Mouse (Mus musculus) heart, adult 11 months (tissue): Measurements from ENCODE around the gene Gm17018.
A peak's percentile ranks its signal among the peaks of the same experiment; 100 is the strongest.

Experiments used
- DNase-seq: peaks from one replicate; pipeline ENCODE4 v3.0.0; 2022

Gm17018 gene

DNA sequence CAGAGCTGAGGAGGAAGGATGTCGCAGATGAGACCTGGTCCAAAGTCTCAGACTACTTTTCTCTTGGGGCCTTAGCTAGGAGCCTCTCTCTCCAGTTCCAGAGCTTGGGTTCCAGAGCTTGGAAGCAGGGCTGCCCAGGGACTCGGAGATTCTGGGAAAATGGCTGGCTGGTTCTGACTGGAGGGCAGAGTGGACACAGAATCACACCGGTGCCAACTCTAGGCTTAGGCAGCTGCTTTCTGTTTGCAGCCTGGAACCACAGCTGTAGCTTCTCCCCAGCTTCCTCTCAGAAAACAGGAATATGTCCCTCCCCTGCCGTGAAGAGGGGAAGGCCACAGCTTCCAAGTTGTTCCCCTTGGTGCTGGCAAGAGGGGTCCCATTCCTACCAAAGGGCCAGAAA lies 10.5 kb upstream of the Gm17018 start:
- DNase-seq = peak; percentile 80

DNA sequence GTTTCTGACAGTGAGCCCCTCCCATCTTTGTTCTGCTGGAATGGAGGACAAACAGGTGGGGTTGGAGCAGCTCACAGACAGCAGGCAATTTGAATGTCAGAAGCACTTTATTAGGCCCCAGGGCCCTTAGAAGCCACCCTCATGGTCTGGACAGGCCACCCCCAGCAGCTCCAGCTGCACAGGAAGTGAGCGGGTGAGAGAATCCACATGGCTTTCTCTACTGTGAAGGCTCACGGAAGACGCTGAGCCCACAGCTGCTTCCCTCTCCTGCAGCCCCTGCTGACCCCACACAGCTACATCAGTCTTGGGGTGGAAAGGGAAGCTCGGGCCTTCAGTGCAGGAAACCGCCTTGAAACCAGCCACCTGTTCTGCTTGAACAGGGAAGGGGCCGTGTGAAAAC lies 8.2 kb upstream of the Gm17018 start:
- no peak for DNase-seq

DNA sequence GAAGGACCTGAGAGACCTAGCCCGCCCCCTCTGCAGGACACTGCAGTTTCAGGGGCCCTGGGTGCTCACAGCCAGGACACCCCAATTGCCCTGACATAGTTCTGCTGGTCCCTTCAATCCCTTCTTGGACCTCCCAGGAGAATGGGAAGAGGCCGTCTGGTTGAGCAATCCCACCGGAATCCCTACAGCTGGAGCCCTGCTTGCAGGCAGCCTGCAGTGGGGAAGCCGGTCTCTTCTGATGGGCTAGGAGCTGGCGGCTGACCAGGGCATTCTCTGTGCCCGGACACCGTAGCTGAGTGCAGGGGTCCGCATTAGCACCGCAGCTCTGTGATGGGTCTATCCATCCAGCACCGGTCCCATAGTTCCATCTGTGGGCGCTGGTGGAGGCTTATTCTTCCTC lies 6.3 kb upstream of the Gm17018 start:
- DNase-seq = no peak

DNA sequence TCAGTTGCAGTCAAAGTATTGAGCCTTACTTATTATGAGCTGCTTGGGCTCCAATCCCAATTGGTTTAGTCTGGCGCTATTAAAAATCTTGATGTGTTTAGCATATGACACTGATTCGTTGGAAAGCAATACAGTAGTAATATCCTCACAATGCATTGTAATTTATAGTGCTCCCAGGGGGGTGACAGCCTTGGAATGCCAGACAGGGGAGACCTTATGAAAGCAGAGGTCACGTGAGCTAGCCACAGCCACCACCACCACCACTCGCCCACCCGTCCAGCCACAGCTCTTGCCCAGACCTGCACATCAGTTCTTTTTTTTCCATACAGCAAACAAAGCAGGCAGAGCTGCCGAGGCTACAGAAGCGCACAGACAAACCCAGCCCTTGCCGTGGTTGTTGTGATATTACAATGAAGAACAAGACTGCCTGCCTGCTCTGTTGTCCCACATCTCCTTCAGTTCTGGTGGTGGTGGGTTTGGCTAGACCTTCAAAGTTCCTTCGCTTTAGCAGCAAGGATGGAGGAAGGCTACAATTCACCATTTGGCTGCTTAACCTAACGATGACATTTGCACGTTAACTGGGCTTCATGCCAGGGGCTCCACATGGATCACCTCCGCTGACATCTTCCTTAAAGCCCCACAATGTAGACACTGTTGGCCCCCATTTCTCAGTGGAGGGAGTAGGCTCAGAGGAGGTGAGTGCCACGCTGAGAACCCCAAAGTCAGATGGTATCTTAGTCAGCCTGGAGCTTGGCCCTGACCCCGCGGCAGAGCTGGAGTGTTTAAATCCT lies 5.7 kb downstream of the Gm17018 start:
- DNase-seq = no peak

DNA sequence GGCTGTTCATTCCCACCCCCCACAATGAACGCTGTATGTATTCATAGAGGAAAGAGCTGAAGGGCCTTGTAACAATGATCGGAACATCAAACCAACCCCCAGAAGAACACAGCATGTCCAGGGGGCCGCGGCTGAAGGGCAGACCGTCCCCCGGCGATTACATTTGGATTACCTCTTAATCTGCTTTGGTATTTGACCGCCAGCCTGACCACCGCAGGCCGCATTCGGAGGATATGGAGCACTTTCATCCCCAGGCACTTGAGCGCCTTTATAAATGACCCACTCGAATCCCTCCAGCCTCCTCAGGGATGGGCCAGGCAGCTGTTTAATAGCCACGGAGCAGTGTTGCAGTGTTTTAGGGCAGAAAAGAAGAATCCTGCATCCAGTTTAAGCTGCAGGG lies 7.0 kb downstream of the Gm17018 start:
- no peak for DNase-seq

DNA sequence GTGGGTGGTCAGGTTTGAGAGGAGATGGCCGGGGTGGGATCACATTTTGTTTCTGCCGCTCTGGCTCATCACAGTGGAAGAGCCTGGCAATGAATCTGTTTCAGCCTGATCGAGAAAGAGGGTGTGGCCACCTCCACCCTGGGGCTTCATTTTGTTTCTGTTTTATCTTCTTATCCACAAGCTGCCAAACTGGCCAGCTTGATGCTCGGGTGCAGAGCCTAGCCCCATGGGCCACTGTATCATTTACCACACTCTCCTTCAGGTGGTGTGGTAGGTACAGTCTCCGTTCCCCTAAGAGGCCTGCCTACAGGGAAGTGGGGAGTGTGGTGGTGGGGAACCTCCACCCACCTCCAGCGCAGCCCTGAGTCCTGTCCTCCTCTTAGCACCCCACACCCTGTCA lies 12.6 kb downstream of the Gm17018 start:
- DNase-seq = no peak

DNA sequence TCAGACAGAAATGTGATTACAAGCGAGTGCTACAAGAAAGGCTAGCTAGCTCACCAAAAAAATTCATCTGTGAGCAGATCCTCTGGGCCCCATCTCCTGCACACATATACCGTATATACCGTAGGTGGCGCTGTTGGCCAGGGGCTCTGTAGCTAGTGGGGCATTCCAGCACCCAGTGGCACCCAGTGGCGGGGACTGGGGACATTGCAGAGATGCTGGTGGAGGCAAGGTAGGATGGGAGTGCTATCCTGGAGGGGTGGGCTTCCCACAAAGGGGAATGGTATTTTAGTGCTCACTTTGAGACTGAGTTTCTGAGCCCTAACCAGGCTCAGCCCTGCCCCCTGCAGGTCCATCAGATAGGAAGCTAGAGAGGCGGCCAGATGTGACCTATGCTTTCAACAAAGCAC lies 13.4 kb downstream of the Gm17018 start:
- DNase-seq = peak; percentile 98

DNA sequence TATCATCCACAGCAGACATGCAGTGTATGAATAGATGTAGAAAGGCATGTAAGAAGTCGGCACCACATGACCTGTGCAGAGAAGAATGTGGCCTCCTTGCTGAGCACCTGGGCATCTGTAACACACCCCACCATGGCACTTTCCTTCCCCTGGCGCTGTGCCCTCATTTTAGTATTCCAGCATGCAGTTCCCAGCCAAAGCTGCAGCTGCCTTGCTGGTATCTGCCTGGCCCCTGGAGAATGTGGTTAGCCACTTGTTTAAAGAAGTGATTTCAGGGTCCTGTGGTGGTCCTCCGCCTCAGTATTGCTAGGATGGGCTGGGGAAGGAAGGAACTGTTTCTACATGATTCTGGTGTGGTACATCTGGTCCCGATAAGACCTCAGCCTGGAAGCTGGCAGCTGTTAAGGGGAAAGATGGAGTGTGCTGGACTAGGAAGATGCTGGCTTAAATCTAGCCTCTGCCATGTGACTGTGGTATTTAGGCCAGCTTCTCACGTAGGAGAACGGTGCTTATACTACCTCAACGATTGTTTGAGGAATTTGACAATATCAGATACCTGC lies 14.0 kb downstream of the Gm17018 start:
- DNase-seq = no peak

DNA sequence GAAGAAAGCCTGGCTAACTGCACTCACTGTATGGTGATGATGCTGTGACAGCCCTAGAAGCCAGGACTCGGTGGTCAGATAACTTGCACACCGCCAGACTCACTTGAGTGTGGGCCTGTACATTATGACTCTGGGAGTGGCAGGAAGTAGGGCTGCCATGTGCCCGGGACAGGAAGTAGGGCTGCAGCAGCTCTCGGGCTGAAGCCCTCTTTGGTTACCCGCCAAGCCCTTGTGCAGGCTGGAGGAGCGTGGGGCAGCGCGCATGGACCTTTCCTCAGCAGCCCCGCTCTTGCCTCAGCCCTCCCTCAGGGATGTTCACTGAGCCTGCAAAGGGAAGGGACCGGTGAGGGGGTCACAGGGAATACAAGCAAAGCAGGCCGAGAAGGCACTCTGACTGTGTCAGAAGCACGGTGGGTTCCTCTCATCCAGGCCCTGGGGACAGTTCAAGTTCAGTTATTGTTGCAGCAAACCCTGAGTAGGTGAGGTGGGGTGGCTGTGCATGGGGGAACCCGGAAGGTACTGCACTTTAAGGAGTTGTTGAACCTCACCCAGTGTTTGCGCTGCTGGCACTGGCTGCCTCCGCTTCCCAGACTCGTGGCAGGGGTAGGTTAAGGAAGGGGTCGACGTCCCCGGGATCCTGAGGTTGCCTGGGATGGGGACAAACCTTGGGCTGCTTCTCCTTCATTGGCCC lies 14.7 kb downstream of the Gm17018 start:
- DNase-seq = peak; percentile 94

DNA sequence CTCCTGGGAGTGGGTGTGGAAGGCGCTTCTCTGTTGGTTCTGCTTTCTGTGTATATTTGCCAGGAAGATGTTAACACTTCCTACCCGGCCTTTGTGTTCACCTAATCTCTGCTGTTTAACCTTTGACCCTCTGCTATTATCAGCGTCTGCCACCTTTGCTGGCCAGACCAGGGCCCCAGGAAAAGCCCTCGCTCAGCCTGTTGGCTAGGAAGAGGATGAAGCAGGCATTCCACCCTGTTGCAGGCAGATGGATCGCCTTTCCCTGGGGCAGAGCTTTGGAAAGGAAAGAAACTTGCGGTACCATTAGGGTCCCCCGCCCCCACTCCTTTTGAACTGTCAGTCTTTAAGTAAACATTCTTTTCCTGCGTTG lies 15.2 kb downstream of the Gm17018 start:
- DNase-seq = peak; percentile 95

DNA sequence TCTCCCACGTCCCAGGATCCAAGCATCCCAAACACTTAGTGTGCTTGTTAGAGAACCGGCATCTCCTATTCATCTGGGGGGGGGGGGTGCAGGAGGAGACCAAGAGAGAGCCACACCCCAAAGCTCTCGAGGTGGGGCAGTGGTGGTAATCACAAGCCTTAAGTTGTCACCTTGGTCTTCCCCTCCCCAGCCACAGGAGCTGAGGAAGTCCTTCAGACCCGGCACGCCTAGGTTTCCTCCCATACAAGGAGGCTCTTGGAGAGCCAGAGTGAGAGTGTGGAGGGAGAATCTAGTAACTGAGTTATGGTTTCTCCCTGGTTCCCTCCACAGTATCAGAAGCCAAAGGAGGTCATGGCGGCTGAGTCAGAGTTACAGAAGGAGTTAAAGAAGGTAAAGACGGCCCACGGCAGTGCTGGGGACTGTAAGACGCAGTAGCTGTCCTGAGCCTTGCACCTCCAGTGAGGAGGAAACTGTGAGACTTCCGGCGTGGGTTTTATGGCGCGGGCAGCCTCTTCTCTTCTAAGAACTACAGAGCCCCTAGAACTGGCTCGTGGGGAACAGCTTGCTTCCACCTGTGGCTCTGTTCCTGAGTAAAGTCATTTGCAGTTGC lies 16.8 kb downstream of the Gm17018 start:
- no peak for DNase-seq

DNA sequence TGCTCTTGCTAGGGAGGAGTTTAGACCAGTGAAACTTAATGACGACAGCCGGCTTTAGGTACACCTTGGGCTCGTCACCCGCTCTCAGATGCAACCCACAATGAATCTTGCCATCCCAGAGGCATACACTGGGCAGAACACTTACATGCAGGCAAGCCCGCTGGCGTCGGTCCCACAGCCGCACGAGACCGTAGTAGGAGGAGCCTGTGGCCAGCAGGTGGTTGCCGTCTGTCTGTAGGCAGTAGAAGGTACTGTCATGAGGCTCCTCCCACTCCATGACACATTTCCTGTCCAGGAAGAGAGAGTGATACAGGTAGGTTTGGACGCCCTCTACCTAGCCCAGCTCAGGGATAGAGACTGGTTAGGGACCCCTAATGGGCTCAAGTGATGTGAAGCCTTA lies 18.6 kb downstream of the Gm17018 start:
- DNase-seq = no peak

DNA sequence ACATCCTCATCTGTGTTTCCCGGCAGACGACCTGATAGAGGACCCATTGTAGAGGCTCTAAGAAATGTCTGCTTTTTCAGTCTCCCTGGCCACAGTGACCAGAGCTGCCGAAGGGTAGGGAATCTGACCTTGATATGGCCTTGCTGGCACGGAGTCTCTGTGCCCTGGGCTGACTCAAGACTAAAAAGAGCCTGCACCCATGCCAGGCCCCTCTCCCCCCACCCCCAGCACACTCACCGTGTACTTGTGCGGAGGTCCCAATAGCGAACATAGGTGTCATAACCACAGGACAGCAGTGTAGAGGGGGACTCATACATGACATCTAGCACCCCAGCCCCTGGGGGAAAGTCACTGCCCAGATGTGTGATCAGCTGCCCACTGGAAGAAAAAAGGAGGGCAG lies 19.0 kb downstream of the Gm17018 start:
- peak; percentile 94 for DNase-seq

DNA sequence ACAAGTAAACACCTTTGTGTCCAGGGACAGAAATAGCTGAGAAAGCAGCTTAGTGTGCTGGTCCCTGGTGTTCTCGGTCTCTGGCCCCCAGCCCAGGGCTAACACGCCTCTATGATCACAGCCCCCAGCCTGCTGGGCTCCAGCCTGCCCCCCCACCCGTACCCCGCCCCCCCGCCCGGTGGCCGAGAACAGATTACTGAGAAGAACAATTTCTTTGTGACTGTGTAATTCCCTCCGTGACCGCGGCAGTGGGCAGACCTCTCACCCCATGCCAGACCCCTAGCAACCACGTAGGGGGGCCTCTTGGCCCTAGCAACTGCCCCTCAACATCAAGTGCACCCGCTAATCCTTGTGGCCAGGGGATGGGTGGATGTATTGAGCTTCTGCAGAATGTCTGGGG lies 19.8 kb downstream of the Gm17018 start:
- DNase-seq = peak; percentile 92

DNA sequence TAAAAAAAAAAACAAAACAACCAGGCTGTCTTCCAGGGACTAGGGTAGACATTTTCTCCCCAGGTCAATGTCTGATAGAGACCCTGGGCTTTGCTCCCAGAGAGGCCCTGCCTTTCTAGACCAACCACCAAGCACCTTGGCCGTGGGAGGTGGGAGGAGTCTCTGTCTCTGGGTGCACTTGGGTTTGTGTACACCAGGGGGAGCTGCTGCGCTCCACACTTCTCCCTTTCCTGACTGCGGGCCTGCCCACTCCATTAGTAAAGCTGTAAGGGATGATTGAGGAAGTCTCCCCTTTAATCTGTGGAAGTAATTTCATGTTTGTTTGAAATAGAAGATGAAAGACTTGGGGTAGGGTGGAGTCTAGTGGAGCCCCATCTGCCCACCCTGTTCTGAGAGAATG lies 20.8 kb downstream of the Gm17018 start:
- DNase-seq = peak; percentile 93

DNA sequence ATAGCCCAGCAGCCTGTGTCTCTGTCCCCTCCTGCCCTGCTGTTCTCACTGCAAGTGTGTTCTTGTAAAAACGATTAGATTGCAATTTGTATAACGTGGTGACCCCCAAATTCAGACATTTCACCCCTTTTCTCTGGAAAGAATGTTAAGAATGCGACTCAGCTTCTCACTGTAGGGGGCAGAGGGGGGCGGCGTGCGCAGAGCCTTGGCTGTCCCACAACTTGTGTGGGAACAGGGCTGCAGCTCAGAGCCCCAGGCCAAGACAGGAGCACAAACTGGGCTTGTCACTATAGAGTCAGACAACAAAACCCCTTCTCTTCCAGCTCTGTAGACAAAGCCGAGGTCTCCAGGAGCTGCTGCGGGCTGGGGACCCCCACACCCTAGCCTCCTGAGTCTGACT lies 21.7 kb downstream of the Gm17018 start:
- DNase-seq = no peak

DNA sequence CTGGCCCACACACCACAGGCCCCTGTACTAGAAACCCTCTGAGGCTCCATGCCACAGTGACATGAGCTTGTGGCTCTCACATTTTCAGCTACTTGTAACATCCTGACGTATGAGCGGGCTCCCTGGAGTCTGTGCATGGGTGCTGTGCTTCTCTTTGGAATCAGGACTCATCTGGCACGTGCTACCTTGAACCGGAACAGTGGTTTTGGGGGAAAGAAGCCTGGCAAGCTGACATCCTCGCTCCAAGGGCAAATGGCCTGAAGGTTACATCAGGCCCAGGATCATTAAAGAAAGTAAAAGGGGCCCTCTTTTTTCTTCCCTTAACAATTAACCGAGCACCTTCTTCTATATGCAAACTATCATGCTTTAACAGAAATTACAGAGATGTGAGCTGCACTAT lies 22.7 kb downstream of the Gm17018 start:
- DNase-seq = no peak

DNA sequence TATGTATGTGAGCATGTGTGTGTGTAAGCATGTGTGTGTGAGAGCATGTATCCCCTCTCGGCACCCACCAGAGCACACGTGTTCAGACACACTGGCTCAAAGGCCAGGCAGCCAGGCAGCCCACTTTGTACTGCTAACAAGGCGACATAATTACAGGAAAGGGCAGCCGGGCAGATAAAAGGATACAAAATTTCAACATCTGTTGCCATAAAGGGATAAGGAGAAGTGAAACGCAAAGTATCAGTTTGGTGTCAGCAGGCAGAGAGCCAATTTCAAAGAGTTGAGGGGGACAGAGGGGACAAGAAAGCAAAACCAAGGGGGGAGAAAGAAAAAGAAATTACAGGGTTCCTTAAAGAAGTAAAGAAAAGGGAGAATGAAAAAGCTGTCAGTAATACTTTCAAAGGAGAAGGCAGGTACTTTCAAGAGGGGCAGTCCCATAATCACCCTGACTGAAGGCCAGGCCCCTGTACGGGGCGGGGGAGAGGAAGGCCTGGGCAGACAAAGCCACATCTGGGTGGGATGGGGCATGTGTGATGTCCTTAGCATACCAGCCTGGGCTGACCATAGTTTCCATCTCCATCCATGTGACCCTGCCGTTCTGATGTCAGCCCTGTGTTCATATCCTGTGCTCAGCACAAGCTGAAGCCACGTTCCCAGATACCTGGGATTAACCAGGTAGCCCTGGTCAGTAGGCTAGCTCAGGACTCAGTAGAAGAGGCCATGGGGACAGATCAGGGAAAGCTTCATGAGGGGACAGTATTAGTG lies 24.6 kb downstream of the Gm17018 start:
- DNase-seq = peak; percentile 91

DNA sequence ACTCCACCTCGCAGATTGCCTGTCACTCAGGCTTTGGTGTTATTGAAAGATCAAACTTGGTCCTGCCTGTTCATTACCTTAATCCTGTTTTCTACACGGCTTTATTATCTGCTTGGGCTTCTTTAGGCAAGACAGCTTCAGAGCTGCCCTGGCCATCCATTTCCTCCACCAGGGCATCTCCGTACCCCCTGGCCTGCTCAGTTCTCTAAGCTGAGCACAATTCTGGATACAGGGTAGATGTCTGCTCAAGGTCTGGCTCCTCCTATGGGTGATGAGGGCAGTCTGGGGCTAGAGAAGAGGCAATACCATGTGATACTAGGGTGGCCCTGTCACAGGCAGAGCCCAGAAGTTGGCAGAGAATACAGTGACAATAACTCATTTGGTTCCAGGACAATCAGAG lies 26.4 kb downstream of the Gm17018 start:
- DNase-seq = peak; percentile 90

DNA sequence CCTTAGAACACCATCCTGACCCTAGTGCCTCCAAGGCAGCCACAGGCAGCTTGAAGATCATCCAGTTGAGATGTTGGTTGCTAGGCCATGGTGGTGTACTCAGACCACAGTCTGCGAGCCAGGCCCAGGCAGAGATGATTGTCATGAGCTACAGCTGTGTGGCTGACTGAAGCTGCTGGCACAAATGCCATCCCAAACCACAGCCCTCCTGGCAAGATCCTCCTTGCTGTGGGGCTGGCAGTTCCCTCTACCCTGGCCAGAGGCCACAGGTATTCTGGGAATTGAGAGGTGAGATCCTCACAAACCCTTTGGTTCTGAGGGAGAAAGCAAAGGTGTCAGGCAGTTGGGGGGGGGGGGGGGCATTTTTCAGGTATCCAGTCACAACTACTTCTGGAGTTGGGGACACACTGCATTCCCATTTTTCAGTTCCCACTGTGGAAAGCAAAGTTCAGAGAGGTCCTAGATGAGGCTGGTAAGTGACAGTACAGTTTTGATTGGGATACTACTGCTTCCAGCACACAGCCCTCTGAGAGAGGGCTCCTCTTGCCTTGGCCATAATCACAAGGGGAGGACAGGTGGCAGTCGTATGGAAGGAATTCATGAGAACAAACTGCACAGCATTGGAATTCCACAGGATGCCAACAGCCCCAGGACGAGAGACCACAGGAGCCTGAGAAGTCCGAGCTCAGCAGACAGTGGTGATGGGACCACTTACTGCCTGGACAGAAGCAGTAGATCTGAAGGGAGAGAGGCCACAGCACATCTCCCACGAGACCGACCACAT lies 27.3 kb downstream of the Gm17018 start:
- peak; percentile 95 for DNase-seq

DNA sequence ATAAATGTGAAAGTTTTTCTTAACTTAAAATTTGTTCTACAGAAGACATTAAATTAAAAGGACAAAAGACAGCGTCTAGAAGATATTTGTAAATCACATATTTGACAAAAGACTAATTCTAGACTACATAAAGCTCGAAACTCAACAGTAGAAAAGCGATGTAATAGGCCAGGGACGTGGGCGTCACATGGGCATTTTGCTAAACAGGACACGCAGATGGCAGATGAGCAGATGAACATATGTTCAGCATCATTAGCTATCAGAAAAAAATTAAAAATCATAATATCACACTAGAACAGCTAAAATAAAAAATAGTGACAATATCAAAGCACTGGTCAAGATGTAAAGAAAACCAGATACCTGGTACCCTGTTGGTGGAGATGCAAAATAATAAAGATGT lies 29.3 kb downstream of the Gm17018 start:
- DNase-seq = no peak

DNA sequence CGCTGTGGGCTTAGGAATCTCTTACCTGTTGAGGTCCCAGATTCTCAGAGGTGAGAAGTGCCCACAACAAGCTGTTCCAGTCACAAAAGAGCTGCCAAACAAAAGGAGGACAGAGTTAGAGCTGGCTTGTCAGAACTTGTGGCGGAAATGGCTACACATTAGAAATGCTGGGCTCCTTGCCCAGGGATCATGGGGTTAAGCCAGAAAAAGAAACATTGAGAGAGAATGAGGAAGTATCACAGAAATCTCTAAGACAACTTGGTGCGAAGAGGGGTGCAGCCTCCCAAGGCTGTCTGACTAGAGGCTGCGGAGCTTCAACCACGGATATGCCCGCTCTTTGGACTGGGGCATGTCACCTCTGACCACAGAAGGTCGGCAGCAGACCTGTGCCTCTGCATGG lies 31.3 kb downstream of the Gm17018 start:
- DNase-seq = peak; percentile 97
